ENCODE assay signal across 8 mouse cellular contexts in genomic region chr7:82336132-82336531, GRCm38 (mm10). TPM values are rescaled to one million over a fixed set of nuclear protein-coding genes. Genes with fewer than 3 reads are reported as not detected.
DNase-seq lines count a peak whose midpoint lies in the region; ATAC-seq and TF ChIP-seq lines count a peak whose summit lies in the region.

No protein-coding gene starts in this region.

- peaks cover 70% of the 10 kb centered on the region for H3K27me3 ChIP-seq in E14TG2a.4 (ENCODE audit: insufficient read depth, low read length)
- H3K27me3 ChIP-seq in forebrain, embryonic 16.5 days (replicated peaks; ENCODE audit: control insufficient read depth, insufficient read depth, low read length): peaks cover 24% of the 10 kb centered on the region
- no peaks in the 10 kb centered on the region; the same call in 1 of the 2 replicates for H3K27me3 ChIP-seq in stomach, postnatal 0 days (ENCODE audit: control insufficient read depth, insufficient read depth, low read length)

- WGBS in forebrain, embryonic 16.5 days: under 1% methylated on average over 34 of the region's 34 CpGs
- WGBS in stomach, postnatal 0 days: under 1% methylated on average over 34 of the region's 34 CpGs

- DNase-seq in cerebellum, postnatal 10 days: peak; percentile 73 to 81
- DNase-seq in cerebellum, adult 9-11 months: no peak
- DNase-seq in heart, postnatal 4 days: peak; percentile 78
- DNase-seq in lung, postnatal 36 days: peak; percentile 14
- peak; percentile 33 for DNase-seq in stomach, postnatal 0 days (ENCODE audit: low spot score)
- DNase-seq in left cerebral cortex, adult 9 months (ENCODE audit: low spot score in 2 of 2): no peak

- peak overlapping the region; percentile 77 for H3K4me3 ChIP-seq in E14TG2a.4 (replicated peaks; ENCODE audit: low read length)
- peak overlapping the region; percentile 57 for H3K4me3 ChIP-seq in forebrain, embryonic 16.5 days (replicated peaks; ENCODE audit: low read length)
- peak overlapping the region; percentile 43 for H3K4me3 ChIP-seq in stomach, postnatal 0 days (ENCODE audit: low read depth, low read length)

- peaks cover 19% of the 10 kb centered on the region; the same call in 1 of the 2 replicates for H3K9me3 ChIP-seq in E14TG2a.4 (ENCODE audit: low read length)
- H3K9me3 ChIP-seq in forebrain, embryonic 16.5 days (ENCODE audit: control insufficient read depth, low read length): no peaks in the 10 kb centered on the region
- no peaks in the 10 kb centered on the region for H3K9me3 ChIP-seq in stomach, postnatal 0 days (ENCODE audit: control insufficient read depth, low read length)

- TF ChIP-seq CTCF in E14TG2a.4 (conservative IDR thresholded peaks at IDR 0.05; ENCODE audit: low read length): no peak
- TF ChIP-seq CTCF in stomach, postnatal 0 days (IDR thresholded peaks at IDR 0.05; ENCODE audit: low read depth): peak; percentile 46

- H3K9ac ChIP-seq in forebrain, embryonic 16.5 days (replicated peaks; ENCODE audit: low read depth, low read length): peak overlapping the region; percentile 56
- H3K9ac ChIP-seq in stomach, postnatal 0 days (ENCODE audit: low read length): peak overlapping the region; percentile 9; the same call in 1 of the 2 replicates

- no peak for TF ChIP-seq EP300 in stomach, postnatal 0 days (optimal IDR thresholded peaks at IDR 0.05)

- peak; percentile 32; the same call in 1 of the 2 replicates for ATAC-seq in forebrain, embryonic 16.5 days
- peak; percentile 44 for ATAC-seq in stomach, postnatal 0 days (ENCODE audit: low FRiP score, low TSS enrichment)

- H3K27ac ChIP-seq in forebrain, embryonic 16.5 days (ENCODE audit: low read length): no peak overlapping the region
- no peak overlapping the region for H3K27ac ChIP-seq in stomach, postnatal 0 days (replicated peaks)

- H3K4me1 ChIP-seq in E14TG2a.4 (replicated peaks; ENCODE audit: low read depth, low read length): peaks cover 11% of the 10 kb centered on the region
- H3K4me1 ChIP-seq in forebrain, embryonic 16.5 days (replicated peaks; ENCODE audit: control insufficient read depth, insufficient read depth, low read length): peaks cover 16% of the 10 kb centered on the region
- H3K4me1 ChIP-seq in stomach, postnatal 0 days (replicated peaks; ENCODE audit: control insufficient read depth, insufficient read depth): no peaks in the 10 kb centered on the region; the same call in 1 of the 2 replicates

- no peaks in the 10 kb centered on the region for H3K36me3 ChIP-seq in E14TG2a.4 (ENCODE audit: insufficient read depth, low read length)
- H3K36me3 ChIP-seq in forebrain, embryonic 16.5 days (ENCODE audit: control insufficient read depth, insufficient read depth): no peaks in the 10 kb centered on the region
- H3K36me3 ChIP-seq in stomach, postnatal 0 days (ENCODE audit: control insufficient read depth, insufficient read depth, low read length): no peaks in the 10 kb centered on the region

- H3K4me2 ChIP-seq in forebrain, embryonic 16.5 days (ENCODE audit: low read length): peak overlapping the region; percentile 91
- peak overlapping the region; percentile 70 for H3K4me2 ChIP-seq in stomach, postnatal 0 days (replicated peaks; ENCODE audit: low read depth)

RNA-seq across cellular contexts. Expression of gene Adamtsl3, which starts 0.6 kb away (rescaled TPM):
- polyA plus RNA-seq in forebrain, embryonic 16.5 days (2015; fragmentation: Nextera tagmentation; extraction: Ambion mirVana): 0.32 and 0.58 TPM in 2 replicates
- 10 to 100 TPM in 1 of 2 experiments, 1 to 10 TPM in 1; 7.0 to 12.6 TPM for total RNA-seq in heart, postnatal 4 days (2021)
- polyA plus RNA-seq in stomach, postnatal 0 days (2015; fragmentation: Nextera tagmentation; extraction: Ambion mirVana): 2.2 and 2.3 TPM in 2 replicates

Comparison
In these comparisons a context has a peak if more than half of its experiments do, and no peak if none do; other contexts are left out.
1. DNase-seq: peak in cerebellum, postnatal 10 days (2 of 2), heart, postnatal 4 days (single experiment), lung, postnatal 36 days (single experiment) and stomach, postnatal 0 days (single experiment); none in cerebellum, adult 9-11 months (single experiment) and left cerebral cortex, adult 9 months (0 of 2).
2. Peak in every context shown above with its lines, with median percentiles within 50 percentile points of each other: H3K4me3 ChIP-seq.